Mouse (Mus musculus) forebrain, postnatal 0 days (tissue): ENCODE measurements at regions not wholly inside any gene's neighbourhood (a gene's known extent, or its start where the extent isn't known, plus 50 kb on each side); places are given as distances from the start of the nearest gene placed in this dataset.

Experiments used
- ATAC-seq: fragments of 200-750 bp; cut with Nextera tagmentation; 2 replicates; pipeline ENCODE4 v1.8.0; 2017; ENCODE audit warnings: mild to moderate bottlenecking, moderate library complexity
- DNase-seq: peaks from one replicate; pipeline ENCODE4 v3.0.0-alpha.2; 2015
- H3K27ac ChIP-seq: fragments of 300-500 bp; sonication (generic); 2 replicates; pipeline ENCODE4 v1.5.1; 2014; ENCODE audit warnings: low read depth, mild to moderate bottlenecking, antibody characterized with exemption, low read length, moderate library complexity, mixed read lengths
- H3K27me3 ChIP-seq: fragments of 300-500 bp; sonication (generic); 2 replicates; pipeline ENCODE4 v1.6.1; 2014; ENCODE audit warnings: mild to moderate bottlenecking, low read length, mixed read lengths; ENCODE audit not compliant: insufficient read depth
- H3K36me3 ChIP-seq: fragments of 300-500 bp; sonication (generic); 2 replicates; pipeline ENCODE4 v1.6.1; 2014; ENCODE audit warnings: mild to moderate bottlenecking, moderate library complexity; ENCODE audit not compliant: insufficient read depth
- H3K4me1 ChIP-seq: fragments of 300-500 bp; sonication (generic); 2 replicates; pipeline ENCODE4 v1.6.1; 2014; ENCODE audit warnings: antibody characterized with exemption; ENCODE audit not compliant: insufficient read depth
- H3K4me2 ChIP-seq: fragments of 300-500 bp; sonication (generic); 2 replicates; pipeline ENCODE4 v1.6.1; 2014; ENCODE audit warnings: low read depth, mild to moderate bottlenecking, moderate library complexity
- H3K4me3 ChIP-seq: fragments of 300-500 bp; sonication (generic); 2 replicates; pipeline ENCODE4 v1.5.1; 2014; ENCODE audit warnings: low read depth, low read length, mixed read lengths
- H3K9ac ChIP-seq: fragments of 300-500 bp; sonication (generic); 2 replicates; pipeline ENCODE4 v1.6.1; 2014; ENCODE audit warnings: mild to moderate bottlenecking
- H3K9me3 ChIP-seq: fragments of 300-500 bp; sonication (generic); 2 replicates; pipeline ENCODE4 v1.6.1; 2016; ENCODE audit warnings: low read length
- CTCF ChIP-seq: sonication (generic); IDR thresholded peaks from 2 replicates; pipeline ENCODE4 v1.5.1; 2016; ENCODE audit warnings: antibody characterized with exemption, control low read depth, low read depth
- WGBS: fragments of 180-500 bp; shearing (Covaris S2); extraction: QIAGEN DNeasy Blood & Tissue Kit; methylation state at CpG from one replicate; pipeline ENCODE4 v1.1.7; 2014; 5-methylcytosine and 5-hydroxymethylcytosine counted together

- Histone ChIP-seq H3K4me2 (no peak overlapping the region), H3K9me3 (no peaks in the 10 kb centered on the region), H3K27ac (no peak overlapping the region), H3K4me3 (no peak overlapping the region), H3K27me3 (peaks cover 64% of the 10 kb centered on the region), H3K9ac (no peak overlapping the region), H3K4me1 (no peaks in the 10 kb centered on the region), H3K36me3 (no peaks in the 10 kb centered on the region)
- ATAC-seq (no peak), DNase-seq (no peak)
- TF ChIP-seq CTCF = no peak
- WGBS = 25% methylated on average over 6 of the region's 6 CpGs
These were observed 201.8 kb downstream of the Nr2f2 start for GRCm38 (mm10) chr7:70164691-70165193.

- Histone ChIP-seq H3K27ac (no peak overlapping the region), H3K4me2 (no peak overlapping the region), H3K9me3 (no peaks in the 10 kb centered on the region), H3K27me3 (peaks cover 12% of the 10 kb centered on the region), H3K36me3 (no peaks in the 10 kb centered on the region), H3K4me3 (no peak overlapping the region), H3K9ac (no peak overlapping the region), H3K4me1 (no peaks in the 10 kb centered on the region)
- TF ChIP-seq CTCF = no peak
- no peak for DNase-seq
- WGBS = 9% methylated on average over 8 of the region's 8 CpGs
- no peak for ATAC-seq
These were observed 208.0 kb downstream of the Nr2f2 start for GRCm38 (mm10) chr7:70158531-70158930.

GRCm38 (mm10) chr7:70144726-70145271 is 221.7 kb downstream of the Nr2f2 start:
- no peaks in the 10 kb centered on the region for H3K27me3 ChIP-seq
- DNase-seq = no peak
- H3K4me1 ChIP-seq = no peaks in the 10 kb centered on the region
- no peak overlapping the region for H3K4me2 ChIP-seq
- ATAC-seq = no peak
- no peak overlapping the region for H3K4me3 ChIP-seq
- H3K9ac ChIP-seq = no peak overlapping the region
- TF ChIP-seq CTCF = no peak
- H3K36me3 ChIP-seq = no peaks in the 10 kb centered on the region
- 87% methylated on average over 4 of the region's 4 CpGs for WGBS
- H3K27ac ChIP-seq = no peak overlapping the region
- H3K9me3 ChIP-seq = no peaks in the 10 kb centered on the region

- no peak overlapping the region for H3K4me3 ChIP-seq
- no peak overlapping the region for H3K9ac ChIP-seq
- no peaks in the 10 kb centered on the region for H3K27me3 ChIP-seq
- H3K36me3 ChIP-seq = no peaks in the 10 kb centered on the region
- no peak overlapping the region for H3K27ac ChIP-seq
- DNase-seq = no peak
- no peak overlapping the region for H3K4me2 ChIP-seq
- 91% methylated on average over 5 of the region's 5 CpGs for WGBS
- no peak for TF ChIP-seq CTCF
- no peaks in the 10 kb centered on the region for H3K9me3 ChIP-seq
- no peak for ATAC-seq
- H3K4me1 ChIP-seq = no peaks in the 10 kb centered on the region
These were observed 229.7 kb downstream of the Nr2f2 start for GRCm38 (mm10) chr7:70136837-70137236.

GRCm38 (mm10) chr7:70135416-70135815 is 231.1 kb downstream of the Nr2f2 start:
- TF ChIP-seq CTCF = no peak
- H3K9me3 ChIP-seq = no peaks in the 10 kb centered on the region
- H3K27ac ChIP-seq = no peak overlapping the region
- H3K4me3 ChIP-seq = no peak overlapping the region
- no peaks in the 10 kb centered on the region for H3K4me1 ChIP-seq
- no peaks in the 10 kb centered on the region for H3K36me3 ChIP-seq
- WGBS = 97% methylated on average over 3 of the region's 3 CpGs
- H3K9ac ChIP-seq = no peak overlapping the region
- no peaks in the 10 kb centered on the region for H3K27me3 ChIP-seq
- no peak for DNase-seq
- no peak for ATAC-seq
- H3K4me2 ChIP-seq = no peak overlapping the region

GRCm38 (mm10) chr7:70129963-70130362 is 236.6 kb downstream of the Nr2f2 start:
- ATAC-seq = peak; percentile 89
- H3K27me3 ChIP-seq = no peaks in the 10 kb centered on the region

GRCm38 (mm10) chr7:70122818-70123217 is 243.7 kb downstream of the Nr2f2 start:
- ATAC-seq (no peak), DNase-seq (no peak)
- H3K4me3 ChIP-seq = no peak overlapping the region
- no peak for TF ChIP-seq CTCF
- no peak overlapping the region for H3K4me2 ChIP-seq
- H3K27me3 ChIP-seq = 0 out of 2 replicates have a peak, but pooled peaks cover 3% of the 10 kb centered on the region
- H3K4me1 ChIP-seq = peaks cover 6% of the 10 kb centered on the region; the same call in 1 of the 2 replicates
- no peaks in the 10 kb centered on the region for H3K36me3 ChIP-seq
- H3K9ac ChIP-seq = no peak overlapping the region
- H3K27ac ChIP-seq = no peak overlapping the region
- H3K9me3 ChIP-seq = no peaks in the 10 kb centered on the region
- WGBS = 21% methylated on average over 9 of the region's 9 CpGs

More at GRCm38 (mm10) chr7:70129963-70130362, 236.6 kb downstream of the Nr2f2 start:
- Histone ChIP-seq H3K9me3 (no peaks in the 10 kb centered on the region), H3K4me3 (no peak overlapping the region), H3K4me1 (no peaks in the 10 kb centered on the region), H3K4me2 (peak overlapping the region; percentile 23), H3K9ac (no peak overlapping the region), H3K27ac (no peak overlapping the region), H3K36me3 (no peaks in the 10 kb centered on the region)
- WGBS = 13% methylated on average over 15 of the region's 15 CpGs
- peak; percentile 48 for DNase-seq
- no peak for TF ChIP-seq CTCF
